In the genomic region with DNA sequence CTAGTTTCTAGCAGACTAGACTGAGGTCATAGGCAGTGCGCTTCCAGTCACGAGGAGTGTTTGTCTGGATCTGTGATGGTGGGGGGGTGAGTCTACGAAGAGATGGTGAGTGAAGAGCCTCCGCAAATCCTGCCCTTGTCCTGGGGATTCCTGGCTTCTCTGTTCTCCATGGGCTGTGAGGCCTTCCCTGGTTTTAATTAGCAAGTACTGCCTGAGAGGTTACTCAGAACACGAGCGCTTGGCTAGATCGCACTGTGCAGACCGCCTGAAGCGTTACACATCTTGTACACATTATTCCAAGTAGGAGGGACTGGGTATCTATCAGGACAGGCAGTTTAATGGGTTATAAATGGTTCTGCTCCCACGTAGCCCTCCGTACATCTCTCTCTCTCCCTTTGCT, we compare ENCODE assay signal across 26 mouse cellular contexts.
DNase-seq lines count a peak whose midpoint lies in the region; ATAC-seq and TF ChIP-seq lines count a peak whose summit lies in the region.
"Had no signal": no experiment of that assay in that cellular context is flagged by ENCODE, and none has a peak within 500 bp of the region (broad histone marks: within the 10 kb centered on the region; RNA-seq: fewer than 3 reads in every experiment).

No protein-coding gene starts in this region.

- H3K4me3 ChIP-seq in embryonic fibroblast, embryonic 13.5 days (ENCODE audit: insufficient read depth, low read length), result no peak overlapping the region
- no peak overlapping the region for H3K4me3 ChIP-seq in limb, embryonic 13.5 days
- H3K4me3 ChIP-seq in forebrain, embryonic 15.5 days, result no peak overlapping the region
- H3K4me3 ChIP-seq: erythroblast, embryonic 14.5 days; hindbrain, embryonic 15.5 days; intestine, embryonic 15.5 days; liver, embryonic 13.5 days had no signal

- peaks cover 20% of the 10 kb centered on the region for H3K4me1 ChIP-seq in embryonic fibroblast, embryonic 13.5 days (ENCODE audit: control insufficient read depth, insufficient read depth, low read length)
- H3K4me1 ChIP-seq in limb, embryonic 13.5 days, result peaks cover 86% of the 10 kb centered on the region
- peaks cover 22% of the 10 kb centered on the region for H3K4me1 ChIP-seq in forebrain, embryonic 15.5 days

- H3K36me3 ChIP-seq in limb, embryonic 13.5 days, result no peaks in the 10 kb centered on the region
- no peaks in the 10 kb centered on the region for H3K36me3 ChIP-seq in forebrain, embryonic 15.5 days
- H3K36me3 ChIP-seq: hindbrain, embryonic 15.5 days; intestine, embryonic 15.5 days; liver, embryonic 13.5 days had no signal

- peaks cover 35% of the 10 kb centered on the region for H3K27me3 ChIP-seq in limb, embryonic 13.5 days
- H3K27me3 ChIP-seq in forebrain, embryonic 15.5 days, result no peaks in the 10 kb centered on the region; the same call in 1 of the 2 replicates
- H3K27me3 ChIP-seq: intestine, embryonic 15.5 days; liver, embryonic 13.5 days had no signal

- 27% methylated on average over 11 of the region's 11 CpGs for WGBS in limb, embryonic 13.5 days
- WGBS in forebrain, embryonic 15.5 days, result 78% methylated on average over 11 of the region's 11 CpGs

- ATAC-seq in limb, embryonic 13.5 days (ENCODE audit: low FRiP score, low read depth), result 0 out of 2 replicates have a peak, but pooled peaks have one; percentile 5
- no peak for ATAC-seq in forebrain, embryonic 15.5 days (replicated peaks)
- ATAC-seq: activated CD4-positive, CD25-positive, alpha-beta regulatory T cell, adult 4 months; CD4-positive, CD25-positive, alpha-beta regulatory T cell, adult 4 months; forebrain, embryonic 16.5 days; intestine, embryonic 15.5 days; lung, postnatal 0 days had no signal

- 0 out of 2 replicates have a peak overlapping the region, but pooled peaks have one; percentile 2 for H3K4me2 ChIP-seq in limb, embryonic 13.5 days (replicated peaks)
- no peak overlapping the region for H3K4me2 ChIP-seq in forebrain, embryonic 15.5 days (replicated peaks)
- H3K4me2 ChIP-seq: hindbrain, embryonic 15.5 days; intestine, embryonic 15.5 days; liver, embryonic 13.5 days had no signal

- TF ChIP-seq POLR2A in embryonic fibroblast, embryonic 13.5 days (IDR thresholded peaks at IDR 0.05; ENCODE audit: low read depth, low read length), result no peak

- no peak overlapping the region for H3K9ac ChIP-seq in limb, embryonic 13.5 days
- no peak overlapping the region for H3K9ac ChIP-seq in forebrain, embryonic 15.5 days (replicated peaks)
- H3K9ac ChIP-seq: hindbrain, embryonic 15.5 days; intestine, embryonic 15.5 days; liver, embryonic 13.5 days had no signal

- DNase-seq in embryo, embryonic 10 days (ENCODE audit: low spot score), result peak; percentile 68
- no peak for DNase-seq in embryo, embryonic 9.5 days (ENCODE audit: extremely low spot score)
- DNase-seq in embryo, embryonic 11 days, result peak; percentile 65
- DNase-seq in kidney, adult 18-20 months, result no peak
- no peak for DNase-seq in kidney, adult 11 months
- DNase-seq: adrenal gland, postnatal 14 days; cerebellum, adult 11-12 months; cerebellum, postnatal 36 days; gastrocnemius, postnatal 10 days; heart, adult 18-20 months; heart, postnatal 36 days; liver, embryonic 13.5 days; midbrain, embryonic 14.5 days; spleen, adult 18-20 months; thymus, postnatal 4 days had no signal

- H3K9me3 ChIP-seq in limb, embryonic 13.5 days, result no peaks in the 10 kb centered on the region
- no peaks in the 10 kb centered on the region for H3K9me3 ChIP-seq in forebrain, embryonic 15.5 days
- H3K9me3 ChIP-seq: hindbrain, embryonic 15.5 days; intestine, embryonic 15.5 days; liver, embryonic 13.5 days had no signal

- TF ChIP-seq CTCF in embryonic fibroblast, embryonic 13.5 days (IDR thresholded peaks at IDR 0.05; ENCODE audit: borderline replicate concordance, insufficient read depth, low read length), result no peak

- peak overlapping the region; percentile 72 for H3K27ac ChIP-seq in embryonic fibroblast, embryonic 13.5 days (ENCODE audit: insufficient read depth, low read length)
- H3K27ac ChIP-seq in limb, embryonic 13.5 days, result no peak overlapping the region
- H3K27ac ChIP-seq in forebrain, embryonic 15.5 days (replicated peaks), result no peak overlapping the region
- H3K27ac ChIP-seq: hindbrain, embryonic 15.5 days; intestine, embryonic 15.5 days; kidney, postnatal 0 days; liver, embryonic 13.5 days had no signal

Comparison
In these comparisons a context has a peak if more than half of its experiments do, and no peak if none do; other contexts are left out.
1. DNase-seq: peak in embryo, embryonic 10 days (single experiment) and embryo, embryonic 11 days (single experiment); none in embryo, embryonic 9.5 days (single experiment), kidney, adult 18-20 months (single experiment) and kidney, adult 11 months (single experiment).